Mouse (Mus musculus): Measurements from ENCODE around the gene Tex38.

- no peak for TF ChIP-seq CTCF (IDR thresholded peaks at IDR 0.05; ENCODE audit: low read depth)
- TF ChIP-seq EP300 (IDR thresholded peaks at IDR 0.05; ENCODE audit: low read depth), result no peak
Measured at GRCm38 (mm10) chr4:115782026-115782805, 1.4 kb upstream of the Tex38 start.

Measured in heart, postnatal 0 days (tissue).